Mouse (Mus musculus) regulatory T cell (primary cell): ENCODE data around the gene Nek8.
"Not testable (repeated sequence)": the region's sequence is repeated elsewhere in the genome, so short reads cannot be mapped to it uniquely, and the experiment has no call there.

Source experiments
- in situ Hi-C: fragments of 300-600 bp; cut with MboI, MseI; formaldehyde crosslinking; loops from one replicate; pipeline ENCODE4 v1.15.1; 2025; ENCODE audit warnings: high pct_unique_total_duplicates

Gene Nek8

DNA sequence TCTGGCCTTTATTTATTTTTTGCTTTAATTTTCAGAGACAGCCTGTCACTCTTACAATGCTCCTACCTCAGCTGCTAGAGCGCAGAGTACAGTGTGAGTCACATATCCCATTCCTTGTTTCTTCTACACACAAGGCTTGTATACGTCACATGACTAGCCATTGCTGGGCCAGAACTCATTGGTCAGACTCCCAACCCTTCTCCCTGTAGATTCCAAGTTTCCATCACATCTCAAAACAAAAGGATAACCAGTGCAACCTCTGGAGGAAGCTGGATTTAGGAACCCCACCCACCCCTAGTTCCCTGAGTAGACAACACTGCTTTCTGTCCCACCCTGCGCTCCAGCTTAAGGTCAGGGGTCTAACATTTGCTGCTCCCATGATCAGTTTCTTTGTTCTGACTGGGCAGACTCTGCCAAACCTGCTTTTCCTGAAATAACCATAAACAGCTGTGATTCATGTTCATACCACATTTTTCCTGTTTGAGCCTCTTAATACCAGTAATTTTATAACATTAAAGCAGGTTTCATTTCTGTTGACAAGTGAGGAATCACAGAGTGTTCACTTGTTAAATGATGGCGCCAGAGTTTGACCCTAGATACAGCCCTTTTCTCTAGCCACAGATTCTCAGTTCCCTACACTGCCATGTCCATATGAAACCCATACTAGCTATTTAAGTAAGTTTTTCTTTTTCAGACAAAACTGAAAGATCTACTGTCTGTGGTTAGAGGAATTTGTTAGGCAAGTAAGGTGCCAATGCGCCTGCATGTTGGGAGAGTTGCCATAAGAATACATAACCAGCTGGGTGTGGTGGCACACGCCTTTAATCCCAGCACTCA, 29.6 kb downstream of the Nek8 start:
- in situ Hi-C loops, result loop anchor here (5.0 kb wide), 1 partner anchor 90 kb away; no protein-coding TSS in a partner anchor

DNA sequence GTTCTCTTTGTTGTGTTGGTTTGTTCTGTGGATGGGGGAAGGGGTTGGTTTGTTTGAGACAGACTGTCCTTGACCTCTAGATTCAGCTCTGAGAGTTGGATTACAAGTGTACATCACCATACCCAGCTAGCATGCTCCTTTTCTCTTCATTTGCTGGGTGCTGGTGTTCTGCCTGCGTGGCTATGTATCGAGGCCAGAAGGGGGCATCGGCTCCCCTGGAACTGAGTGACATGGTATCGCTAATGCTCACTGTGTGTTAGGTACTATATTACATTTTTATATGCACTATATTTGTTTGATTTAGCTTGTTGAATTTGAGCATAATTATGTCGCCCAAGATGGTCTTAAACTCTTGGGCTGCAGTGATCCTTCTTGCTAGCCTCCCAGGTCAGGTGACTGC, 30.3 kb downstream of the Nek8 start:
- in situ Hi-C loops, result loop anchor here (5.0 kb wide), 1 partner anchor 89 kb away; no protein-coding TSS in a partner anchor

GRCm38 (mm10) chr11:78143520-78143919, 33.0 kb downstream of the Nek8 start:
- in situ Hi-C loops, result no loop called here

DNA sequence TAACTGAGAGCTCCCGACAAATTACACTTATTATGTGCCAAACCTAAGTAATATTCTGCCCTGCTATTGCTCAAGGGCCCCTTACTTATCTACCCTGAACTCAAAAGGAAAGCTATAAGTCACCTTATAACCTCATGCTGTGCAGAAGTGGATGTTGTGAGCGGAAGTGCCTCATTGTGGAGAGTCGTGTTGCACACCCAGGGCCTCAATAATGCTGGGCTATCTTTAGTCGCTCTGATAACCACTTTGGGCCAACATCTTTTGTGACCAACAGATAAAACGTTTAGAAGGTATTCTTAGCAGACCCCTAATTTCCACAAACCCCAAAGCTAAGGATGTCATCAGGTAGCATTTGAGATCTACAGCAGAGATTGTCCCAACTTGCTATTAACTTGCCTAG, 35.8 kb downstream of the Nek8 start:
- in situ Hi-C loops, result no loop called here

DNA sequence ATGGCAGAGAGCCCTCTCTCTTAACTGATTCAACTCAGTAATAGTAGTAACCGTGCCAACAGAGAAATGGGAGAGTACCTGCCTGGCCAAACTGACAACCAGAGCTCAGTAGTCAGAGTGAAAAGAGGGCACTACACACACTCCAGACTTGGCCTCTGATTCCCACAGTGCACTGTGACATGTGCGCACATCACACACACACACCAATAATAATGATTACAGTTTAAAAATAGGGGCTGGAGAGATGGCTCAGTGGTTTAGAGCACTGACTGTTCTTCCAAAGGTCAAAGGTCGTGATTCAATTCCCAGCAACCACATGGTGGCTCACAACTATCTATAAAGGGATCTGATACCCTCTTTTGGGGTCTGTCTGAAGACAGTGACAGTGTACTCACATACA, 38.5 kb downstream of the Nek8 start:
- in situ Hi-C loops, result no loop called here

DNA sequence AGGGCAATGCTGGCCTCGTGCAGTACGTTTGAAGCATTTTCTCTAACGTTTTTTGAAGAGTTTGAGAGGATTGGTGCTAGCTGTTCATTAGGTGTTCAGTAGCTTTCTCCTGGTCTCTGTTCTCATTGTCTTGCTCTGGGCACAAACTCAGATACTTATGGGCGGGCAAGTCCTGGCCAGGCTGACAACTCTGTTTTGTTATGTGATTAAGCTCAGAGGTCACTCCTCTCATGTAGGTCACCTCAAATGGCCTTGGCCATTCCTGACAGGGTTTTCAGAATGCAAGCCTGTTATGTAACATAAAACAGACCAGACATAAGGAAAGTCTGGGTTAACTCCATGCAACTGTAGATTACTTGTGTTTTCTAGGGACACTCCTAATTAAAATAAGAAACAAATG, 38.9 kb downstream of the Nek8 start:
- in situ Hi-C loops, result no loop called here

GRCm38 (mm10) chr11:78136132-78136531, 40.3 kb downstream of the Nek8 start:
- in situ Hi-C loops, result no loop called here

GRCm38 (mm10) chr11:78135314-78135713, 41.2 kb downstream of the Nek8 start:
- in situ Hi-C loops, result not testable (repeated sequence)

- in situ Hi-C loops, result no loop called here
These were observed 42.1 kb downstream of the Nek8 start for GRCm38 (mm10) chr11:78134344-78134743.

- in situ Hi-C loops, result no loop called here
These were observed 42.6 kb downstream of the Nek8 start for GRCm38 (mm10) chr11:78133915-78134314.

DNA sequence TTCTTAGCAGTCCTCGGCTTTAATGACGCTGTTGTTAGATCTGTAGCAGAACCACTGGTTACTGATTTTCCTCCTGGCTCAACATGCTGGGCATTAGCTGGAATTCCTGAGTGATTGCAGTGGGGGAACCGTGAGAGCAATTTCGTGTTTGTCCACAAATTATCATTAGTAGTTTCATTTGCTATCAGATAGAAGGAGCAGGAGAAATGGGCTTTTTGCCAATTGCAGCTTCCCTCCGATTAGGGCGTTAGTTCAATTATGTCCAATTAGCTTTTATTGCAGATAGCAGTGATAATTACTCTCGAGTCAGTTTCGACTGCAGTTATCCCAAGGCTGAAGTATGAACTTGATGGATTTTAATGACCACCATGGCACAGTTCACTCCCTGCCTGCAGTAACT, 47.0 kb downstream of the Nek8 start:
- in situ Hi-C loops, result no loop called here

GRCm38 (mm10) chr11:78126739-78127138, 49.7 kb downstream of the Nek8 start:
- in situ Hi-C loops, result no loop called here

DNA sequence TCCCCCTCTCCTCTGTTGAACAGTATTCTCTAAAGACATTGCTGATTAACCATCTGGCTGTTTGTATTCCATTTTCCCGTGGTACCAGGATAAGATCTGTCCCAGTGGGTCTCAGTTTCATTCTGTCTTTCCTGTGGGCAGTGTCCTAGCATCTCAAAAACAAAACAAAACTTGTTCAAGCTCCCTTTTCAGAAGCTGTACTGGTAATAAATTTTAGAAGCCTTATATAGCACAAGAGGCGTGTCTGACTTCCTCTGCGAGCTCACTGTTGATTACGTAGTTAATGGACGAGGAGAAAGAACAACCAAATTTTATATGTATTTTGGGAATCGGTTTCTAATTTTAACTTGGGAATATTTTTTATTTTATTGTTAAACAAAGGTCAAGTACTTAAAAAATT, 50.8 kb downstream of the Nek8 start:
- in situ Hi-C loops, result no loop called here

DNA sequence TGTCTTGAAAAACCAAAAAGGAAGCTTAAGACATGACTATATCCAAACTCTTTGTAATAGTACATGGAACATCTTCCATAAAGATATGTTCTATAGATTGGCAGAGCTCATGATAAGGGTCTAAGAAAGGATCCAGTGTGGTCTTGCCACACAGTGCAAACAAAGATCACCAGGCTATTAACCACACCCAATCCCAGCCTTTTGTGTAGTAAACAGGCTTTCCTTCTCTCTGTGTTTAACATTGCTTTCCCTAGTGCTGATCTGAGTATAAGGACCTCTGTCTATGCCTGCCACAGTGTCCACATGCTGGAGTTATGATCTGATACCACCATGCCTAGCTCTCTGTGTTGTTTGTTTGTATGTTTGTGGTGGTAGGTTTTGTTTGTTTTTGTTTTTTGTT, 52.7 kb downstream of the Nek8 start:
- in situ Hi-C loops, result no loop called here

GRCm38 (mm10) chr11:78122815-78123214, 53.7 kb downstream of the Nek8 start:
- in situ Hi-C loops, result no loop called here

- in situ Hi-C loops, result no loop called here
These were observed 55.3 kb downstream of the Nek8 start for GRCm38 (mm10) chr11:78121176-78121575.

DNA sequence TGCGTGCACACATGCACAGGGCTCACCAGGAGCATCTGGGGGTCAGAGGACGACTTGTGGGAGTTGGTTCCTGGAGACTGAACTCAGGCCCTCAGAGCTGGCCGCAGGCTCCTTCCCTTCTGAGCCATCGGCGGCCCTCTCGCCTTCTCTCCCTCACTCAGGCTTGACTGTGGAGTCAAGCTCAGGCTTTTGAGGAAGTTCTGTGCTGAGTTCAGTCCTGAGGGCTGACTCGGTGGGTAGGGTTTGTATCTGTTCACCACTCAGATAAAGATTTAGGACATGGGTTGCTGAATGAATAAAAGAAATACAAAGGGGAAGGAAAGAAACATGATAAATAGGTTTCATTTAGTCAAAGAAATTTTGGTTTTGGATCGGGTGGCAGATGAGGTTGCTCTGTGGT, 56.6 kb downstream of the Nek8 start:
- in situ Hi-C loops, result no loop called here

DNA sequence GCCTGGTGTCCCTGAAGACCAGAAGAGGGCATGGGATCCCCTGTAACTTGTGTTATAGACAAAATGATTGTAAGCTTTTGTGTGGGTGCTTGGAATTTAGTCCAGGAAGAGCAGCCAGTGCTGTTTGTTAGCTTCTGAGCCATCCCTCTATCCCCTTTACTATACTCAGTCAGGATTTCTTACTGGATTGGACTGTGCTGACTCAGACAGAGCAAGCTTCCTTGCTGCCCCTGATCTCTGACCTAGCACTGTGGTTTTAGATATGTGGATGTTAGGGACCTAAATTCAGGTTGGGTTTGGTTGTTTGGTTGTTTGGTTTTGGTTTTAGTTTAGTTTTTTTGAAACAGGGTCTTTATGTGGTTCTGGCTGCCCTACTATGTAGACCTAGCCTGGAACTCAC, 58.0 kb downstream of the Nek8 start:
- in situ Hi-C loops, result no loop called here

GRCm38 (mm10) chr11:78116146-78116410, 60.4 kb downstream of the Nek8 start:
- in situ Hi-C loops, result no loop called here
